Mouse (Mus musculus) intestine, postnatal 0 days (tissue): ENCODE measurements around the gene Tnrc6c. TPM values are rescaled to one million over a fixed set of nuclear protein-coding genes. Genes with fewer than 3 reads are reported as not detected.
A peak's percentile ranks its signal among the peaks of the same experiment; 100 is the strongest.

Source experiments
- ATAC-seq: fragments of 200-750 bp; cut with Nextera tagmentation; 2 replicates; pipeline ENCODE4 v1.8.0; 2017; ENCODE audit warnings: mild to moderate bottlenecking, moderate TSS enrichment, moderate library complexity
- H3K27ac ChIP-seq: fragments of 300-500 bp; sonication (generic); 2 replicates; pipeline ENCODE4 v1.5.1; 2014; ENCODE audit warnings: mild to moderate bottlenecking, low read depth, low read length, moderate library complexity
- H3K27me3 ChIP-seq: fragments of 300-500 bp; sonication (generic); replicated peaks from 2 replicates; pipeline ENCODE4 v1.6.1; 2014; ENCODE audit warnings: low read length, mixed read lengths; ENCODE audit not compliant: control insufficient read depth, insufficient read depth
- H3K36me3 ChIP-seq: fragments of 300-500 bp; sonication (generic); 2 replicates; pipeline ENCODE4 v1.6.1; 2014; ENCODE audit warnings: mild to moderate bottlenecking, moderate library complexity; ENCODE audit not compliant: control insufficient read depth, insufficient read depth
- H3K4me1 ChIP-seq: fragments of 300-500 bp; sonication (generic); replicated peaks from 2 replicates; pipeline ENCODE4 v1.6.1; 2014; ENCODE audit warnings: antibody characterized with exemption, low read length, mixed read lengths; ENCODE audit not compliant: control insufficient read depth, insufficient read depth
- H3K4me2 ChIP-seq: fragments of 300-500 bp; sonication (generic); replicated peaks from 2 replicates; pipeline ENCODE4 v1.6.1; 2014; ENCODE audit warnings: low read depth, mild to moderate bottlenecking, moderate library complexity
- H3K4me3 ChIP-seq: fragments of 300-500 bp; sonication (generic); 2 replicates; pipeline ENCODE4 v1.5.1; 2014; ENCODE audit warnings: low read depth, low read length
- H3K9ac ChIP-seq: fragments of 300-500 bp; sonication (generic); 2 replicates; pipeline ENCODE4 v1.6.1; 2014; ENCODE audit warnings: mild to moderate bottlenecking, low read depth, low read length
- H3K9me3 ChIP-seq: fragments of 300-500 bp; sonication (generic); 2 replicates; pipeline ENCODE4 v1.6.1; 2016; ENCODE audit warnings: mixed run types; ENCODE audit not compliant: control insufficient read depth
- CTCF ChIP-seq: sonication (generic); IDR thresholded peaks from 2 replicates; pipeline ENCODE4 v1.5.1; 2016; ENCODE audit warnings: low read depth, mild to moderate bottlenecking, control low read depth, antibody characterized with exemption, moderate library complexity
- WGBS: fragments of 180-500 bp; shearing (Covaris S2); extraction: QIAGEN DNeasy Blood & Tissue Kit; methylation state at CpG from one replicate; pipeline ENCODE4 v1.1.7; 2014; 5-methylcytosine and 5-hydroxymethylcytosine counted together
- polyA plus RNA-seq: library from polyadenylated mRNA; unstranded; fragments of >200 nt; fragmentation: Nextera tagmentation; extraction: Ambion mirVana; gene quantifications from 2 replicates; pipeline ENCODE4 v1.2.1, GENCODE M21; 2015

Tnrc6c gene
- polyA plus RNA-seq, 1 experiment from 2014 or later, result 6.1 TPM

- H3K27me3 ChIP-seq, result no peaks in the 10 kb centered on the region
- peaks cover 93% of the 10 kb centered on the region for H3K36me3 ChIP-seq
- ATAC-seq, result no peak
- H3K4me3 ChIP-seq, result no peak overlapping the region
- no peak for TF ChIP-seq CTCF
- no peak overlapping the region for H3K27ac ChIP-seq
- H3K9me3 ChIP-seq, result no peaks in the 10 kb centered on the region
- no peak overlapping the region for H3K9ac ChIP-seq
- H3K4me2 ChIP-seq, result no peak overlapping the region
- H3K4me1 ChIP-seq, result no peaks in the 10 kb centered on the region
- WGBS, result 86% methylated on average over 8 of the region's 8 CpGs
Measured at GRCm38 (mm10) chr11:117742715-117743114, 88.6 kb downstream of the Tnrc6c start.

DNA sequence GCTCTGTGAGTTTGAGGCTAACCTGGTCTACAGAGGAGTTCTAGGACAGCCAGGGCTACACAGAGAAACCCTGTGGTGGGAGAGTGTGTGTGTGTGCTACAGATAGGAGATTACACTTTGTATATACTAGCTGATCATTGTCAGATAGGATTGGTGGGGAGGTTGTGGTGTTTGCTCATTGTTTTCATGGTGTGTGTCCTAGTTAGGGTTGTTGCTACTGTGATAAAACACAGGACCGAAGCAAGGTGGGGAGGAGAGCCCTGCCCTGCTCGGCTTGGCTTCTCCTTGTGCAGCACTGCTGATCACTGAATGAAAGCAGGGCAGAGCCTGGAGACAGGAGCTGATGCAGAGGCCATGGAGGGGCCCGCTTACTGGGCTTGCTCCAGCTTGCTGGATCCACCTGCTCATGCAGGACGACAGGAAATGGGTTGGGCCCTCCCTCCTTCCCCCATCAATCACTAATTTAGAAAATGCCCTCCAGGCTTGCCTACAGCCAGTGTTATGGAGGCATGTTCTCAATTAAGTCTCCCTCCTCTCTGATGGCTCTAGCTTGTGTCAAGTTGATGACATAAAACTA, 89.5 kb downstream of the Tnrc6c start:
- Histone ChIP-seq H3K27ac (no peak overlapping the region), H3K9me3 (no peaks in the 10 kb centered on the region), H3K4me2 (no peak overlapping the region), H3K4me1 (no peaks in the 10 kb centered on the region), H3K4me3 (no peak overlapping the region), H3K36me3 (peaks cover 95% of the 10 kb centered on the region), H3K27me3 (no peaks in the 10 kb centered on the region), H3K9ac (no peak overlapping the region)
- no peak for ATAC-seq
- TF ChIP-seq CTCF, result no peak
- 65% methylated on average over 4 of the region's 4 CpGs for WGBS

DNA sequence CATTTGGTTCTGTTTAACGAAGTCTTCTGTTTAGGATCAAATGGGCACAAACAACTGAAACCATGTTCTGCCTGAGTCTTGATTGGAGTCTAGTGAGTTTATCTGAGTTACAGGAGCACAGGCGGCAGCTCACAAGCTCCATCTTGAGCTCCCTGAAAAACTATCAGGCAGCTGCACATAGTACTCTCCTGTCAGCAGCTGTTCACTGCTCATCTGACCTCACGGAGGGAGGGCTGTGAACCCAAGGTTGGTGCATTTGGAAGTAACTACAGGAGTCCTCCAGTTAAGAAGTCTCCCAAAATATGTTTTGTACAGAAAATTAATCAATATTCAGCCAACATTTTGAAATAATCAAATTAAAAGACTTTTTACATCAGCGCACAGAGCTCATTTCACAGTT, 94.5 kb downstream of the Tnrc6c start:
- Histone ChIP-seq H3K4me3 (no peak overlapping the region), H3K36me3 (peaks cover 92% of the 10 kb centered on the region), H3K27me3 (no peaks in the 10 kb centered on the region), H3K4me1 (no peaks in the 10 kb centered on the region), H3K27ac (no peak overlapping the region), H3K4me2 (no peak overlapping the region), H3K9me3 (no peaks in the 10 kb centered on the region), H3K9ac (no peak overlapping the region)
- 90% methylated on average over 4 of the region's 4 CpGs for WGBS
- no peak for TF ChIP-seq CTCF
- no peak for ATAC-seq

DNA sequence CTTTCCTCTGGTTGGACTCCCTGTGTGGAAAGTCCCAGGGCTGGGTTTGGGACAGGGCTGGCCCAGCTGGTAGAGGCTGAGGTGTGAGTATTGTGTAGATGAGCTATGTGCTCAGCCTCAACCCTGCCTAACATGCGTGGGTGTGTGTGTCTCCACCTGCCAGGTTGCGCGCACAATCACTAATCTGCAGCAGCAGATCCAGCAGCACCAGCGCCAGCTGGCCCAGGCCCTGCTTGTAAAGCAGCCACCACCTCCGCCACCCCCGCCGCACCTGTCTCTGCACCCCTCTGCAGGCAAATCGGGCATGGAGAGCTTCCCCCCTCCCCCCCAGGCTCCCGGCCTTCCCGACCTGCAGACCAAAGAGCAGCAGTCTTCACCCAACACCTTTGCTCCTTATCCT, 95.3 kb downstream of the Tnrc6c start:
- WGBS, result 89% methylated on average over 8 of the region's 10 CpGs
- Histone ChIP-seq H3K9me3 (no peaks in the 10 kb centered on the region), H3K27me3 (no peaks in the 10 kb centered on the region), H3K27ac (no peak overlapping the region), H3K4me1 (no peaks in the 10 kb centered on the region), H3K9ac (no peak overlapping the region), H3K4me3 (no peak overlapping the region), H3K4me2 (no peak overlapping the region), H3K36me3 (peaks cover 92% of the 10 kb centered on the region)
- ATAC-seq, result no peak
- no peak for TF ChIP-seq CTCF

DNA sequence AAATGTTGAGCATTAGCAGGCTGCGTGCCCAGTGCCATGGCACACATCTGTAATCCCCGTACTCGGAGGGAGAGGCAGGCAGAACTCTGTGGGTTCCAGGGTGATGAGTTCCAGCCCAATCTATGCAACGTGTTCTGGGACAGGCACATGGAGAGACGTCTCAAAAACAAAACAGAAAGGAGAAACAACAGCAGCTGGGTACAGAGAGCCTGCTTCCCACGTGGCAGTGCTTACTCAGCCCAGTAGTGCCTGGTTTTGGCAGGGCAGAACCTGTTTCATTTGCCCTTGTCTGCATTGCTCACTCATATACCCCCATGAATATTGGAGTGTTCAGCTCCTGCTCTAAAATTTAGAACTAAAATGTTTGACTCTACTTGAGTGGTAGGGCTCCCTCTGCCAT, 97.5 kb downstream of the Tnrc6c start:
- no peaks in the 10 kb centered on the region for H3K27me3 ChIP-seq
- no peak for TF ChIP-seq CTCF
- H3K4me2 ChIP-seq, result no peak overlapping the region
- WGBS, result 78% methylated on average over 6 of the region's 6 CpGs
- no peak overlapping the region for H3K9ac ChIP-seq
- ATAC-seq, result no peak
- H3K4me1 ChIP-seq, result no peaks in the 10 kb centered on the region
- no peak overlapping the region for H3K4me3 ChIP-seq
- peaks cover 93% of the 10 kb centered on the region for H3K36me3 ChIP-seq
- no peak overlapping the region for H3K27ac ChIP-seq
- H3K9me3 ChIP-seq, result no peaks in the 10 kb centered on the region

- 99% methylated on average over 7 of the region's 7 CpGs for WGBS
- Histone ChIP-seq H3K4me3 (no peak overlapping the region), H3K4me2 (no peak overlapping the region), H3K27me3 (no peaks in the 10 kb centered on the region), H3K9me3 (no peaks in the 10 kb centered on the region), H3K4me1 (no peaks in the 10 kb centered on the region), H3K36me3 (peaks cover 95% of the 10 kb centered on the region), H3K9ac (no peak overlapping the region), H3K27ac (no peak overlapping the region)
- ATAC-seq, result no peak
- no peak for TF ChIP-seq CTCF
Measured at GRCm38 (mm10) chr11:117755891-117756290, 101.8 kb downstream of the Tnrc6c start.

DNA sequence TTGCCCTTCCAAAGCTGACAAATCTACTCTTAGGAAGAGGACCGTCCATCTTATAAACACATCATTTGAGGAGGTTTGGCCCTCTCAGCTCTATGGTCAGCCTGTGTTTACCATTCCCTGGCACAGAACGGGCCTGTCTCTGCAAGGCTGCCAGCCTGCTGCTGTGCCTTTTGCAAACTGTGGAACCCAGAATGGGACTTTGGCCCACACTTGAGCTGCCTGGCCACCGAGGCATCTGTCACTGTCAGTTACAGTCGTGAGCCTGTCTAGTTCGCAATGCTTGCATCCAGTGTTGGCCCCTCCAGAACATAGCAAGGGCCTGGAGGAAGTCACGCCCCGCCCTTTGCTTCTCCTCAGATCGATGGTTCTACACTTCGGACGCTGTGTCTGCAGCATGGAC, 105.2 kb downstream of the Tnrc6c start:
- Histone ChIP-seq H3K4me2 (no peak overlapping the region), H3K4me3 (no peak overlapping the region), H3K9me3 (no peaks in the 10 kb centered on the region), H3K27ac (peak overlapping the region; percentile 35; the same call in 1 of the 2 replicates), H3K9ac (no peak overlapping the region), H3K36me3 (peaks cover 86% of the 10 kb centered on the region), H3K27me3 (no peaks in the 10 kb centered on the region), H3K4me1 (no peaks in the 10 kb centered on the region)
- TF ChIP-seq CTCF, result no peak
- 82% methylated on average over 10 of the region's 10 CpGs for WGBS
- ATAC-seq, result no peak
